Mouse (Mus musculus): ENCODE measurements around the gene Ankle2. TPM values are rescaled to one million over a fixed set of nuclear protein-coding genes. Genes with fewer than 3 reads are reported as not detected.

Gene Ankle2
- total RNA-seq (2021) = 10 to 100 TPM; 24.3 to 24.4 TPM
- long read RNA-seq, experiment 1, full-length matches to known transcripts = 5 of 25 reads
- long read RNA-seq, experiment 1, partial matches to known transcripts = 17 of 25 reads
- long read RNA-seq, experiment 1, other reads (novel, unspliced or antisense) = 3 of 25 reads
- long read RNA-seq, experiment 2, full-length matches to known transcripts = 4 of 17 reads
- long read RNA-seq, experiment 2, partial matches to known transcripts = 1 of 17 reads
- long read RNA-seq, experiment 2, other reads (novel, unspliced or antisense) = 12 of 17 reads

DNA sequence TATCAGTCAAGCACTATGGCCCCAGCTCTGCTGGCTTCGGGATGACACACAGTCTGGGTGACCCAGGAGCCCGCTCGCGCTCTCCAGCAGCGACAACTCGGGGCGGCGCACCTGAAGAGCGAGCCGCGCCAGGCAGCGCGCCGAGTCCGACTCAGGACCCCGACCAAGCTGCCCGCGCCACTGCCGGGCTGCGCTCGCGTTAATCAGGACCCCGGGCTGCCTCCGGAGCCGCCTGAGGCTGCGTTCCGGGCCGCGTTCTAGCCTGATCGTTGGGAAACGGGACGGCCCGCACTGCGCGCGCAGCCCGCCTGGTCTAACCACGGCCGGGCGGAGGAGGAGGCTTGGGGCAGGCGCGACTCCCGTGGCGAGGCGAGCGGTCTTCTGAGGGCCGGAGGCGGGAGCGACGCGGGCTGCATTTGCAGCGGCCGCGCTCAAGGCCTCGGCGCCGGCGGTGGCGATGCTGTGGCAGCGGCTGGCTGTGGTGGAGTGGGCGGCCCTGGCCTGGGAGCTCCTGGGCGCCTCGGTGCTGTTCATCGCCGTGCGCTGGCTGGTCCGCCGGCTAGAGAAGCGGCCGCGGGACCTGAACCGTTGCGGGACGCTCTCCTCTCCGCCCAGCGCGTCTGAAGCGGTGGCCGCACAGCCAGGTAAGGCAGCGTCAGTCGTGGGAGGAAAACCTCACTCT, at the start of gene Ankle2:
Gene Ankle2, plus strand, starts transcription at position 225 of the 682 bp plus-strand sequence.
- peak; percentile 90 for DNase-seq

DNA sequence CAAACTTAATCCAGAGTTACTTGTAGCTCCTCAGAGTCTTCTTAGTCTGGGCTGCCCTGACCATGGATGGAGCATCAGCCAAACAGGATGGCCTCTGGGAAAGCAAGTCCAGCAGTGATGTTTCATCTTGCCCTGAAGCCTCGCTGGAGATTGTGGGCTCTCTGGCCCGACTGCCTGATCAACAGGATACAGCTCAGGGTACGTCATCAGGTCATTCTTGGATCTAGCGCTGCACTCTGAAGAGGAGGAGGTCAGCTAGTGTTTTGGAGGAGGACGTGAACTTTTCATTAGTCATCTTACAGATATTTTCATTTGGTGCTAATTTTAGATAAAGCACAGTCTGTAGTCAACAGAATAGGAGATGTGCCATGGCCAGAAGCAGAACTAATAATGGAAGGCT, 49.1 kb upstream of the Ankle2 start:
- DNase-seq = peak; percentile 29

DNA sequence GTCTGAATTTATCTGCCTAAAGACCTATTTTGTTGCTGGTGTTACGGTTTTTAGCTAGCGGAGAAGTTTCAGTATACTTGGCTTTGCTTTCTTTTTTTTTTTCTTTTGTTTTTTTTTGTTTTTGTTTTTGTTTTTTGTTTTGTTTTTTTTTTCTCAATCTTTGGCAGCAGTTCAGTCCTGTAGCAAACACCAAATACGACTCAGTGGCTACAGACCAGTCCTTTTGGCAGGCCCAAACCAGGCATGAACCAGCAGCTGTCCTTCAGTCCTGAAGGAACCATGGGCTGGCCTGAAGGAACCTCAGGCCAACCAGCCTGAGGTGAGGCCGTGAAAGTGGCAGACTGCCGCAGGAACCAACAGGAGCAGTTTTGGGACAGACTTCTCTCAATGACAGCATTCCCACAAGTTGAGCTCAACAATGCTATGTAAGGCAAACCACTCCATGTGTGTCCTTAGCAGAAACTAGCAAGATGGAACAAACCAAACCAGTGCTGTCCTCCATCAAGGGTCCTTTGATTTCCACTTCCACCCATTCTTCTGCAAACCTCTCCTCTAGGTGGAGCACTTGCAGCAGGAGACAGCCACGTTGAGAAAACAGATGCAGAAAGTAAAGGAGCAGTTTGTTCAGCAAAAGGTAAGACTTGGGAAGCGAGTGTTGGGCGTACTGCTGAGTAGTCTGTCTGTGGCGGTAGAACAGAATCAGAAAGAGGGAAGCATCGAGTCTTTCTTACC, 27.5 kb upstream of the Ankle2 start:
- no peak for DNase-seq

DNA sequence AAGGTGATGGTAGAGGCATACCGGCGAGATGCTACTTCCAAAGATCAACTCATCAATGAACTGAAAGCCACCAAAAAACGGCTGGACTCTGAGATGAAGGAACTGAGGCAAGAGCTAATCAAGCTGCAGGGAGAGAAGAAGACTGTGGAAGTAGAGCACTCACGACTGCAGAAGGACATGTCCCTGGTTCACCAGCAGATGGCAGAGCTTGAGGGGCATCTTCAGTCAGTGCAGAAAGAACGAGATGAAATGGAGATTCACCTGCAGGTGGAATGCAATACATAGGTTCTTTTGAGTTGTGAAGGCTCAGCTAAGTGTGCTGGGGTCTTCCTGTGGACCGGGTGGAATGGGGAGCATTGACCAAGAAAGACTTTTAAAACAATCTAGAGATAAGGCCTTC, 26.0 kb upstream of the Ankle2 start:
- DNase-seq = no peak

DNA sequence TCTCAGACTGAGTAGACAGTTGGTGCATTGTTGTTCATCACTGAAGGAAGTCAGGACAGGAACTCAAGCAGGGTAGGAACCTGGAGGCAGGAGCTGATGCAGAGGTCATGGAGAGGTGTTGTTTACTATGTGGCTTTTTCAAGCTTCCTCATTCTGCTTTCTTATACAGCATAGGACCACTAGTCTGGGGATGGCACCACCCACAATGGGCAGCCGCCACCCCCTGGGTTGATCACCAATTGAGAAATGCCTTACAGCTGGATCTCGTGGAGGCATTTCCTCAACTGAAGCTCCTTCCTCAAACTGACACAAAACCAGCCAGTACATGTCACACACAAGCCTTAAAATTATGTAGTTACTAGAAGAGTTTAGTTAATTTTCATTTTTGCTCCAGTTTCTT, 19.5 kb upstream of the Ankle2 start:
- no peak for DNase-seq

DNA sequence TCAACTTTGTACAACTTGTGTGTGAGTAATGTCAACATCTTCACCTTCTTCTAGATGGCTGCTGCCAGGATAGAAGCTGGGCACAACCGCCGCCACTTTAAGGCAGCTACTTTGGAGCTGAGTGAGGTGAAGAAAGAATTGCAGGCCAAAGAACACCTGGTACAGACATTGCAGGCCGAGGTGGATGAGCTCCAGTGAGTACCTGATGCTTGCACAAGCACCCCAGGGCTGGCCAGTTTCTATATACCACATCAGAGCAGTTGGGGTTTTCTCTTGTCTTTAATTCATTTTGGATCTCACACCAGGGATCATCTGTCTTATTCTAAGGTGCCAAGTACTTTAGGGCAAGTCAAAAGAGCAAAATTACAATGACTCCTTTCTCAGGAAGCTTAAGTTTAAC, 14.0 kb upstream of the Ankle2 start:
- DNase-seq = no peak

DNA sequence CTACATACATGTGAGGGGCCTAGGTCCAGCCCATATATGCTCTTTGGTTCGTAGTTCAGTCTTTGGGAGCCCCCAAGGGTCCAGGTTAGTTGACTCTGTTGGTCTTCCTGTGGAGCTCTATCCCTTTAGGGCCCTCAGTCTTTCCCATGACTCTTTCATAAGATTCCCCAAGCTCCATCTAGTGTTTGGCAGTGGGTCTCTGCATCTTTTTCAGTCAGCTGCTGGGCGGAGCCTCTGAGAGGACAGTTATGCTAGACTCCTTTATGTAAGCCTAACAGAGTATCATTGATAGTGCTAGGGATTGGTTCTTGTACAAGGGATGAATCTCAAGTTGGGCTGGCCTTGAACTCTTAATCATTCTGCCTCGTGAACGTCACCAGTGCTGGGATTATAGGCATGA, 10.5 kb upstream of the Ankle2 start:
- no peak for DNase-seq

DNA sequence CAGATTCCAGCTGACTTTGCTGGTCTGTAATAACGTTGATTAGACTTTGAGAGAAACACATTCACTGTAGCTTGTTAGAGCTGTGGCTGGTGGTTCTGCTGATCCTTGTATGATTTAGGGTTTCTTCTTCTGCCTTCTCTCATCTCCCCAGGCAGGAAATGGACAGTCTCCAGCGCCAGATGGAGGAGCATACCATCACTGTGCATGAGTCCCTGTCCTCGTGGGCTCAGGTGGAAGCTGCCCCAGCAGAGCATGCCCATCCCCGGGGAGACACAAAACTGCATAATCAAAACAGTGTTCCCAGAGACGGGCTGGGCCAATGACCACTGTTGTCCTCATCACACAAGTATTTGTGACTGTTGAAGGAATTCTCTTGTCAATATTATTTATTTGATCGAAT, 8.0 kb upstream of the Ankle2 start:
- DNase-seq = no peak

DNA sequence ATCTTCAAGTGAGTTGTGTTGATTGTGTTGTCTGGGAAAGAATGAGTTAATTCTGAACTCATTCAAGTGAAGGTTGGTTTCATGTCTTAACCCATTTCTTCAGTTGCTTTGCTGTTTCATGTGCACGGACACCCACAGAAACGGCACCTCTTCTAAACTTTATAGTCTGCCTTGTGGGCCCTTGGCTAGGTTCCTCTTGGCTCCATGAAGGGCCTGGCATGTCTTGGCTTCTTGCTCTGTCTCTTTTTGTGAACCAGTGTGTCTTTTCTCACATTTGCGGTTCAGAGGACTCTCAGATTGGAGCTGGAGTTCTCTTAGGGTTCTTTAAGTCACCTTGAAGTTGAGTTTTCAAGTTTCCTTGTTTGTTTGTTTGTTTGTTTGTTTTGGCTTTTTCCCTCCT, 5.7 kb upstream of the Ankle2 start:
- no peak for DNase-seq

DNA sequence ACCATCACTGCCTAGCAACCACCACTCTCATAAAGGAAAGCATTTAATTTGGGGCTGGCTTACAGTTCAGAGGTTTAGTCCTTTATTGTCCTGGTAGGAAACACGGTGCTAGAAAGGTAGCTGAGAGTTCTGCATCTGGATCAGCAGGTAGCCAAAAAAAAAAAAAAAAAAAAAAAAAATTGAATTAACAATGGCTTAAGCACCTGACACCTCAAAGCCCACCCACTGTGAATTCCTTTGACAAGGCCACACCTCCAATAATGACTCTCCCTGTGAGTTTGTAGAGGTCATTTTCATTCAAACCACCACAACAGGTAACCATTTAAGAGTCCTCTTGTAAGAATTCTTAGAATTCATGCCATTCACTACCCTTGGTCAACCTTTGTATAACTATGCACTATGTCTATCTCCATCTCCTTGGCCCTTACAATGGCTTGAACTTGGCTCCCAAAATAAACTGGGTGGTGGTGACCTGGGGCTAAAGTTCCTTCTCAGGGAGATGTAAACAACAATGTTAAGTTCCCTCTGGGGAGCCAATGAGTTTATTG, 3.4 kb upstream of the Ankle2 start:
- DNase-seq = no peak

DNA sequence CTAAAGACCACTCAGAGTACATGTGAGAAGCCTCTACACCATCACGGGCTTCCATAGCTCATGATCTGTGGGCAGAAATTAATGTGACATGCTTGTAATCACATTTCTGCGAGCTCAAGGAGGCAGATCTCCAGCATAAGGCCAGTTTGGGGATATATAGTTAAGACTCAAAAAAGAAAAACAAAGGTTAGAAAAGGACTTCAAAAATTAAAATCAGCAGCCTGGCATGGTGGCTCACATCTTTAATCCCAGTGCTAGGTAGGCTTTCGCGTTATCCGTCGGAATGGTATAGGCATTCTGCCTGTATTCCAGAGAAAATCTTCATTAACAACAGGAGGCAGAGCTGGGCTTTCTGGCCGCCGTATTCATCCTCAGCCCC, 414 bp upstream of the Ankle2 start:
- DNase-seq = no peak

DNA sequence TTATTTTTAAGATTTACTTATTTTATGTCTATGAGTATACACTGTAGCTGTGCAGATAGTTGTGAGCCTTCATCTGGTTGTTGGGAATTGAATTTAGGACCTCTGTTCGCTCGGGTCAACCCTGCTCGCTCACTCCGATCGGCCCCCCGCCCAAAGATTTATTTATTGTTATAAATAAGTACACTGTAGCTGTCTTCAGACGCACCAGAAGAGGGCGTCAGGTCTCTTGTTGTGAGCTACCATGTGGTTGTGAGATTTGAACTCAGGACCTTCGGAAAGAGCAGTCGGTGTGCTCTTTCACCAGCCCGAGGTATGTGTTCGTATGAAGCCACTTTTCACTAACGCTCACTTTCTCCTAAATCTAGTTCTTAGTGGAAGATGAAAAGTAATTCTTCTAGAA, 834 bp downstream of the Ankle2 start:
- no peak for DNase-seq

DNA sequence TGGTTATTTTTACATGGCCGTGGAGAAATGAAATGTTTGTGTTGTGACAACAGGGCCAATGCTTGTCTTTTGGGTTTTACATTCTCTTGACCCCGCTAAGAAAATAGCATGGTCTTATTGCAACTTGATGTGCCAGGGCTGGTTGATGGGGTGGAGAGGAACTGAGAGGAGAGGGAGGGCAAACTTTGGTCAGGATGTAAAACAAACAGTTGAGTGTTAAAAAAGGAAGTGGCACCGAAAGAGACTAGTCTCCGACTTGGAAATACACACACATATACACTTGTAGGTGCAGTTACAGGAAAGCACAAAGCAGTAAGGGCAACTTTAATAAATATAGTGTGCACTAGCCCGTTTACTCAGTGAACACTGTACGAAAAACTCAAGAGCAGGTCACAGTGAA, 1.5 kb downstream of the Ankle2 start:
- DNase-seq = no peak

DNA sequence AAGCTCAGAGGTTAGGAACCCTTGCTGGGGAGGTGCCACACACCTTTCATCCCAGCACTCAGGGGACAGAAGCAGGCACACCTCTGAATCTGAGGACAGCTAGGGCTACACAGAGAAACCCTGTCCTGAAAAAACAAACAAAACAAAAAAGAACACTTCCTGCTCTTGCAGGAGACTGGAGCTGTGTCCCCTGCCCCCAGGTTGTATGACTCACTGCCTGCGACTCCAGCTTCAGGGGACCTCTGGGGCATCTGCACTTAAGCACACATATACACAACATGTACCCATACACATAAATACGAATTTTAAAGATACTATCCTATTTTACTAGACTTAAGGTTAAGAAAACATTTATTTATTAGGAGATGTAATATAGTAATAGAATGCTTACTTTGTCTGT, 13.3 kb downstream of the Ankle2 start:
- DNase-seq = no peak

DNA sequence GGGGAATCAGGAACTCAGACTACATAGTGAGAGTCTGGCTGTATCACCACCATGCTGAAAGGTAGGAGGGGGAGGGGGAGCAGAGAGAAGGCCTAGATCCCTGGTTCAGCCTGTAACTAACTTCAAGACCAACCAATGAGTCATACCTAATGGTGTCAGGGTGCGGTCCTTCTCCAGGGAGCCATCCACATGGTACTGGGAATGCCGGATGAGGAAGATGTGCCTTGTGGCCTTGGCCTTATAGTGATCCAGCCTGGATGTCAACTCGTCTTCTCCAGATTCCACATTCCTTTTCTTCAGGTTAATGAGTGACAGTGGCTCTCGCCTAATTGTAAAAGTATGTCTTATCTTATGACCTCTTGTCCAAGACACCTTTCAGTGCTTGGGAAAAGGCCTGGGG, 36.1 kb downstream of the Ankle2 start:
- no peak for DNase-seq

DNA sequence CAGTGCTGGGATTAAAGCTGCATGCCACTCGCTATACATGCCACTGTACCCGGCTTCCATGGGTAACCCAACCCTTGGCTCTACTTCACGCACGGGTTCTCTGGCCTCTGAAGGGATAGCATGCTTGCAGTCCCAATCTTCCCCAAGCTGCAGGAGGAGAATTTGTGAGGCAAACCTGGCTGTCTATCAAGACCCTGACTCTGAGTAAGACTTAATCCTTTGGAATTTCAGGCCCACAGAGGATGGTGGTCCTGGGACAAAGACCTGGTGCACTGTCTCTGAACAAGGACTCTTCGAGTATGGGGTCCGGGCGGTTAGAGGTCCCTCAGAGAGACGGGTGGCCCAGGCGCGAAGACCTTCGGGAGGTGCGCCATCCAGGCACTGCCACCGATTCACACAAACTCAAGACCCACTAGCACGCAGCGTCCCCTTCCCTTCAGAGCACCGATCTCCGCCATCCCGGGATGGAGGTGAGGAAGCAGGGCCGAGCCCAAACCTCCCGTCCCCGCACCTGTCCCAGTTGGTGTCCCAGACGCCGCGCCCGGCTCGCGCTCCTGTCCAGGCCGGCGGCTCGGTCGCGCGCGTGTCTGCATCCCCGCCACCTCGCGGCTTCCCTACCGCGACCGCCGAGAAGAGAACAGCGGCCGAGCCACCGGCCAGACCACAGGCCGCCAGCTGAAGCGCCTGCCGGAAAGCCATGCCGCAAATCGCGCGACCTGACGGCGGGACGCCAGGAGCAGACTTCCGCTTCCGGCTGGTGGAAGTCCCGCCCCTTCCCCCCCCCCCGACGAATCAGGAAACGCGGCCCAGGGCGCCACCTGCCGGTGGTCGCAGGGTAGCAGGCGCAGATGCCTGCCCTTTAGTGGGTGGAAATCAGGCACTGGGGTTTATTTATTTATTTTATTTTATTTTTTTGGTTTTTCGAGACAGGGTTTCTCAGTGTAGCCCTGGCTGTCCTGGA, 38.6 kb downstream of the Ankle2 start, which contains the start of gene Pgam5:
Gene Pgam5, minus strand, starts transcription at position 773 of the 961 bp plus-strand sequence.
- DNase-seq = peak; percentile 88

DNA sequence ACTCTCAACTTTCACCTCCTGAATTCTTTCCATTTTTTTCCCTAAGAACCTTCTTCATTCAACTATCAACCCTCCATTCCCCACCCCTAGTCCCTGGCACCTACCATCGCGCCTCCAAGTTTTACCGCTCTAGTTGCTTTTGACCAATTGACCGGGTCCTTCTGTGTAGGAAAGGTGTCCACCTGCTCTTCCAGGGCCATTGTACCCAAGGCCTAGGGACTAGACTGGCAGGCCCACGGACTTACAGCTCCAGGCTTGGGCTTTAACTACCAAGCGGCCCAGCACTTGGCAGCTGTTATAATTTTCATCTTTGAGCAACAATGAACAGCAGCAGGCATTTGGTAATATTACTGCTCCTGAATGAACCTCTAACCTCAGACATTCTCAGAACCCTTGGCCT, 39.4 kb downstream of the Ankle2 start:
- no peak for DNase-seq

DNA sequence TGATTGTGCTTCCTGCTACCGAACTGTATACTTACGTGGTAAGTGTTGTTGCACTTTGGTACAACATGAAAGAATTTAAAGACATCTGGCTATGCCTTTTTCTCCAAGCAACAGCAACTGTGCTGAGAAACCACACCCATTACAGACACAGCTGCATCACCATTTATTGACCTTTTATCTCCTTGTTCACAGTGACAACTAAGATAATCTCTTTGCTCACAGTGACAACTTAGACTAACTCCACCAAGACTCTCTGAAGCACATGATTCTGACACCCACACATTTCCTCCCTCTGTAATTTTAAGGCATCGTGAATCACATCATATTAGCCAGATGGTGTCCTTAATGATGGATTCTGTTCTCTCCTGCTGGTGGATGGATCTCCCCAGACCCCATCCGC, 43.3 kb downstream of the Ankle2 start:
- no peak for DNase-seq

DNA sequence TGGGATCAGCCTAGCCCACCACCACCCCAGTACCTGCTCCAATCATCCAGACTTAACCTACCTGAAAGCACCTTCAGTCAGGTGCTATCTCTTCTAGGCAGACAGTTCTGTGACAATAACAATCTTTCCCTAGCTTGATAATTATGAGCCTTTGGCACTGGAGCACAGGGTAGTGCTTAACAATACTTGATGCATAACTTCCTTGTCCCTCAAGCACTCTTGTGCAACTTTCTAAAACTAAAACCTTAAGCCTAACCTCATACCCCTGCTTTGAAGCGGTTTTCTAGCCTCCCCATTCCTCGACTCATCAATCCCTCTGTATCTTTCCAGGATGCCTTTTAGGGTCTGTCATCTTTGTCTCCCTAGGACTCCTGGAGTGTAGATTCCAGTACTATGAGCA, 44.0 kb downstream of the Ankle2 start:
- no peak for DNase-seq

DNA sequence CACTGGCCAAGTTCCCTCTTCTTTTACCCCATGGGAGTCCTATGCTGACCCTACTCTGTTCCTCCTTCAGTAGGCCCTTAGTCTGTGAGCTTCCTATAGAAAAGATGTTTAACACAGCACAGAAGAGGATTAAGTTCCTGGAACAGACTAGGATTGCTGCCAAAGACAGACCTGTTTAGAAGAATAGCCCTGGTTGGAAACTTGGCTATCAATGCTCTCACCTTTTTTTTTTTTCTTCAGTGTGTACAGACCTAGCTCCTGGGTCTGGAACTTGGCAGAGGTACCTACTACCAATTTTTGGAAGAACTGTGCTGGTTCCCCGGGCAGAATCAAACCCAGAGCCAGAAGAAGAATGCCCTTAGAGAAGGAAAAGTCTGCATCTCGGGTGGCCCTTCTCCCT, 45.6 kb downstream of the Ankle2 start:
- DNase-seq = no peak

DNA sequence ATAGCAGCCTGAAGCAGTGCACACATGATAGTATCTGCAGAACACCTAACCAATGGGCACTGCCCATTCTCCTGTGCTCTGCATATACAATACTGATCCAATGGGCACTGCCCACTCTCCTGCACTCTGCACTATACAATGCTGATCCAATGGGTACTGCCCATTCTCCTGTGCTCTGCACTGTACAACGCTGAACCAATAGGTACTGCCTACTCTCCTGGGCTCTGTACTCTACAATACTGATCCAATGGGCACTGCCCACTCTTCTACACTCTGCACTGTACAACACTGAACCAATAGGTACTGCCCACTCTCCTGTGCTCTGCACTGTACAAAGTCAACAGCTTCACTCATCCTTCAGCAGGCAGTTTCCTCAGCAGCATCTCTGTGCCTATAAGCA, 46.1 kb downstream of the Ankle2 start:
- DNase-seq = no peak

DNA sequence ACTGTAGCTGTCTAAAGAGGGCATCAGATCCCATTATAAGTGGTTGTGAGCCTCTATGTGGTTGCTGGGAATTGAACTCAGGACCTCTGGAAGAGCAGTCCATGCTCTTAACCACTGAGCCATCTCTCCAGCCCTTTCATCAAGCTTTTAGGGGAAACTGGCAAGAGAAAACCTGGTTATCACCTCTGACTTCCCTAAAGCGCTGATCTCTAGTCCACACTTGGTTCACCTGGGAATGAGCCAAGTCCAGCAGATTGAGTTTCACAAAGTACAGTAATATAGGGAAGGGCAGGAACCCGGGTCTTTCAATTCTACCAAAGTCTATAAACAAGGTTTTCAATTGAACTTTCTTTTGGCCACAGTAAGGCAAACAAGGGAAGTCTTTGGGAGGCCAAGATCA, 51.2 kb downstream of the Ankle2 start:
- no peak for DNase-seq

All from gastrocnemius, postnatal 25 days (tissue).